Mouse (Mus musculus) heart, postnatal 4 days (tissue): ENCODE data around the gene Pip4k2c. TPM values are rescaled to one million over a fixed set of nuclear protein-coding genes. Genes with fewer than 3 reads are reported as not detected.

ENCODE experiments used
- DNase-seq: peaks from one replicate; pipeline ENCODE4 v3.0.0; 2021
- total RNA-seq, 2 experiments: library from RNA; stranded (reverse); gene quantifications; 2 replicates each; pipeline ENCODE4 v1.2.3; 2021

Gene Pip4k2c
- total RNA-seq = 10 to 100 TPM; 25.7 to 26.6 TPM

DNA sequence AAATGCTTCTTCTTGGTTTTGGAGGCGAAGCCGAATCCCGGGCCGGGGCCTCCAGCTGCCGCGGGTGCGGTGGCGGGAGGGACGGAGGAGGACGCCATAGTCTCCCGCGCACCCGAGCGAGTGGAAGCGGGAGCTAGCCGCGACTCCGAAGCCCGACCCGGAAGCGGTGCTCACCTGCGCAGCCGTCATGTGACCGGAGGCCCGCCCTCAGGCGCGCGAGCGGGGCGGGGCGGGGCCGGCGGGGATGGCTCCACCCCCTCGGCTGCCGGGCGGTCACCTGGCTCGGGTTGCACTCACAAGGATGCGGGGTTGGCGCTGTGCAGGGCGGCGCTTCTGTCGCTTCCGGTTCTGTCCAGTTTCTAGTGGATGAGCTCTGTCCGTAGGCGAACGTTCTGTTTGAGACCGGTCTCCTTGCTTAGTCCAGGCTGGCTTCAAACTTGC, at the start of gene Pip4k2c:
Gene Pip4k2c (minus strand): TSS at position 172 of the 441 bp plus-strand sequence.
- peak; percentile 89 for DNase-seq

DNA sequence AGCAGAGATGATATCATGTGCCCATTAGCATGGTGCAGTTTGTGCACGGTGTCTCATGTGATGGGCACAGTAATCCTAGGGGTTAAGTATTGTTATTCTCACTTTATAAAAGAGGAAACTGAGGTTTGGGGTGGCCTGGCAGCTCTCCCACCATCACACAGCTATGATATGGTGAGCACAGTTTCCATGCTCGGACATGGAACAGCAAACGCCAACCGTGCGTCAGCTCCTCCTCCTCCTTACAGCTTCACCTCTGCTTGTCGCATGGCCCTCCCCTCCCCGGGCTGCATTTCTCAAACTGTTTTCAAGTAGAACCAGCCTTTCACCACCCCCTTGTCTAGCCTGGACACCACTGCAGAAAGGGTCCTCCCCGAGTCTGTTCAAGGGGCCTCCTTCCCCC, 47.1 kb upstream of the Pip4k2c start:
- no peak for DNase-seq

DNA sequence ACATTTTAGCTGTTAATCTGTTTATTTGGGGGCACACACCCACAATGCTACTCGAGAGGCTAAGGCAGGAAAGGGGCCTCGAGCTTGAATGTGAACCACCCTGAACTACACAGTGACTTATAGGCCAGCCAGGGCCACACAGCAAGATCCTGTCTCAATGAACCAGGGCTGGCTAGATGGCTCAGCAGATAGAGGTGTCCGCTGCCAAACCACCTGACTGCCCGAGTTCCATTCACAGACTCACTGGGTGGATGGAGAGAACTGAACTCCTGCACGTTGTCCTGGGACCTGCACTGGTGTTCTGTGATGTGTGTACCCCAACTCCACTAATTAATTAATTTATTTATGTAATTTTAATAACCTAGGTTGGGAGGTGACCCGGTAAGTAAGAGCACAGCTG, 46.4 kb upstream of the Pip4k2c start:
- DNase-seq = no peak

DNA sequence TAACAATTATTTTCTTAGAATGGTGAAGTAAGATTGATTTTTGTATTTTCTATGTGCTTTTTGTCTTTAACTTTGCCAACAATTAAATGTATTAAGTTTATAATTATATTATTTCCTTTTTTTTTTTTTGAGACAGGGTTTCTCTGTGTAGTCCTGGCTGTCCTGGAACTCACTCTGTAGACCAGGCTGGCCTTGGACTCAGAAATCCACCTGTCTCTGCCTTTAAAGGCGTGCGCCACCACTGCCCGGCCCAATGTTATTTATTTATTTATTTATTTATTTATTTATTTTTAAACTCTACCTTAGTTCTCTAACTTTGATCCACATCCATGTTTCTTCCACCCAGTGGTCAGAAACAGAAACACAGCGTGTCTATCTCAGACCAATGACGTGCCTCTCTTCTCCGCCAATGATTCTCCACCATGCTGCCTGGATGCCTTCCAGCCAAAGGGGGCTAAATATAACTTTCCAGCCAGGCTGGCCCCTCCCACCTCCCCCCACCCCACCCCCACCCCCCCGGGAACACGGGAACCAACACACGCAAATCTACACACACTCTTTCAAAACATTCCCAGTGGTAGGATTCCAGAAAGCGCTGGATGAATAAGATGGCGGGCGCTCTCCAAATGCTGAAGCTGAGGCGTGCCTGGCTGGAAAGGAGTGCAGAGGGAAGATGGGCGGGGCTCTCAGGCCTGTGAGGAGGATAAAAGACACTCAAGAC, 44.4 kb upstream of the Pip4k2c start:
- peak; percentile 89 for DNase-seq

DNA sequence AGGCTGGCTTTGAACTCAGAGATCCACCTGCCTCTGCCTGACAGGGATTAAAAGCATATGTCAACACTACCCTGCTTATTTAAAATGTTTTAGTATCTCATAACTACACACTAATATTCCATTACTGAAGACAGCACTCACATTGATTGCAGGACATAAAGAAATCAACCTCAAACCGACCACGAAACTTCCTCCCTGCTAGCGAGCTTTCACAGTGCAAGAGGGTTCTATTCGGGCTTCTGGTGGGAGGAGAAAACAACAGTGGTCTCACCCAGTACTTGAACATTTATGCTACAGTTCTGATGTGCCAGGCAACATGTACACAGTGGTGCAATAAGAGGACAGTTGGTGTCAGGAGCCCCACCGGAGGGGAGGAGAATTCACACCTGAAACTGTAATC, 39.4 kb upstream of the Pip4k2c start:
- no peak for DNase-seq

GRCm38 (mm10) chr10:127238241-127238824, 26.9 kb upstream of the Pip4k2c start:
- DNase-seq = no peak

GRCm38 (mm10) chr10:127236541-127236940, 25.2 kb upstream of the Pip4k2c start:
- DNase-seq = no peak

GRCm38 (mm10) chr10:127233141-127233540, 21.8 kb upstream of the Pip4k2c start:
- DNase-seq = no peak

DNA sequence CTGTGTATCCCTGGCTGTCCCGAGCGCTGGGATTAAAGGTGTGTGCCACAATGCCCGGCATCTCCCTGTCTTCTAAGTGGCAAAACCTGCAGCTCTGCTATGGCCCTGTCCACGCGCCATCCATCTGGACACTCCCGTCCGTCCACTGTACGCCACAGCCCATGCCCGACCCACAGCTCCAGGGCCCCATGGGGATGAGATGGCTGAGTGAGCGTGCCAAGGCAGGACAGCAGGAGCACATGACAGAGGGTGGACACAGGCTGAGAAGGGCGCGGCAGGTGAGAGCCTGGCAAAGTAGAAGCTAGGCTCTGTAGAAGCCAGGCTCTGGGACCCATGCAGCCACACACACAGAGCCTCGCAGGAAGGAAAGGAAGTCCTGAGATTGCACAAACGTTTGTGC, 20.4 kb upstream of the Pip4k2c start:
- DNase-seq = no peak

- DNase-seq = no peak
Observed at GRCm38 (mm10) chr10:127230693-127231092, 19.3 kb upstream of the Pip4k2c start.

DNA sequence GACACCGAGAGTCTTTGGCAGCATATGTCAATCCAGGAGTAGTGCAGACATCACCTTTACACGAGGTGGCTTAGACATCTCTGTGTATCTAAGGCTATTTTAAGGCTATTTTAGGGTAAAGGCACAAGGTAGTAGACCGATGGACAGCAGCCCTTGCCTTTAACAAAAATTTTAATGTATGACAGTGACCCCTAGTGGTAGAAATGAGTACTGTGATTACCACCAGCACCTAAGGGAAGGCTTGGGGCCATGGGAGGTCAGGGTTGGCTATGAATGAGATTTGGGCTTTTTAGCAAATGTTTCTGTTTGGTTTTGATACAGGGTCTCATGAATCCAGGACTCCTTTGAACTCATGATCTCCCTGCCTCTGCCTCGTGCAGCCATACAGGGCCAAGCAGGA, 17.5 kb upstream of the Pip4k2c start:
- DNase-seq = peak; percentile 49

GRCm38 (mm10) chr10:127227163-127227562, 15.8 kb upstream of the Pip4k2c start:
- no peak for DNase-seq

DNA sequence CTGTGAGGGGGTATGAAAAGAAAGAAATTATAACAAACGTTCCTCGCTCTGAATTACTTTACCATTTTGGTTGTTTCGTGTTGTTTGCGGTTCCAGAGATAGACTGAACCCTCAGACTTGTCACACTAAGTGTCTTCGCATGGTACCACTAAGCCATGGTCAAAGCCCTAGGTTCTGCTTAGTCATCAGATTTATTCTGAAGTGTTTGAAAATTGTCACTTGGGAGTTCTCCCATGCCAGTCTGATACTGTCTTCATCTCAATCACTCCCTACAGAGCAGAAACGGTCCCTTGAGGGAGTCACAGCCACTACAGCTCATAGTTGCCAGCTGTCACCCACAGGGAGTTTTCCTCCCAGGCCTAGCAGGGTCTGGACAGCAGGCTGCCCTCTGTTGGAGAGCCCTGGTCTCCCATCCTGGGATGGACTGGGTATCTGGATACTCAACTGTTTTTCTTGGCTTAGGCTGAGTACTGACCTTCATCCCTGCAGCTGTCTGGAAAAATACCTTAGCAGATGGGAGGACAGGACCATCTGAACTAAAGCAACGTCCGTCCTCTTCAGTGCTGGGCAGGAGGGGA, 15.0 kb upstream of the Pip4k2c start:
- peak; percentile 26 for DNase-seq

GRCm38 (mm10) chr10:127225732-127226131, 14.3 kb upstream of the Pip4k2c start:
- DNase-seq = no peak

DNA sequence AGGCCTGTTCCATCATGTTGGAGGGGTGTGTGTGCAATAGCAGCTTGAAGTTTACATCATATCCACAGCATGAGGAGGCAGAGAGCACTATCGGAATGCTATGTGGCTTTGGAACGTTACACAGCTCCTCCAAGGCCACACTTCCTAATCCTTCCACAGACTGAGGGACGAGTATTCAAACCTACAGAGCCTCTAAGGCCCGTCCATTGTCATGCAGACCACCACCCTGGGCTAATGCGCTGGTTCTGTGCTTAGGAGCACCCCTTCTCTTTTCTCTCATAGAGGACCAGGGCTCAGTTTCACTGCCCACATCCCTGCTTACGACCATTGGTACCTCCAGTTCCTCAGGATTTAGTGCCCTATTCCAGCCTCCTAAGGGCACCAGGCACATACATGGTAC, 13.8 kb upstream of the Pip4k2c start:
- DNase-seq = no peak

DNA sequence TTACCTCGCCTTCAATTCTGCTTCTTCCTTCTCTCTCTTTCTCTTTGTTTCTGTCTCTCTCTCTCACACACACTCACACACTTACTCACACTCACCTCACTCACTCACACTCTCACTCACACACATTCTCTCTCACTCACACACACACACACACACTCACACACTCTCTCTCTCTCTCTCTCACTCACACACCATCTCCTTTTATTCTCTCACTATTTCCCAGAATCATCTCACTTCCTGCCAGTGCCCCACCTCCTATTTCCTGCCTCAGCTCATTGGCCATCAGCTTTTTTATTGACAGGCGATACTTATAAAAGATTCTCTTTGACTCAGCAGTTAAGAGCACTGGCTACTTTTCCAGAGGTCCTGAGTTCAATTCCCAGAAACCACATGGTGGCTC, 7.0 kb upstream of the Pip4k2c start:
- no peak for DNase-seq

- no peak for DNase-seq
Observed at GRCm38 (mm10) chr10:127217177-127217576, 5.8 kb upstream of the Pip4k2c start.

DNA sequence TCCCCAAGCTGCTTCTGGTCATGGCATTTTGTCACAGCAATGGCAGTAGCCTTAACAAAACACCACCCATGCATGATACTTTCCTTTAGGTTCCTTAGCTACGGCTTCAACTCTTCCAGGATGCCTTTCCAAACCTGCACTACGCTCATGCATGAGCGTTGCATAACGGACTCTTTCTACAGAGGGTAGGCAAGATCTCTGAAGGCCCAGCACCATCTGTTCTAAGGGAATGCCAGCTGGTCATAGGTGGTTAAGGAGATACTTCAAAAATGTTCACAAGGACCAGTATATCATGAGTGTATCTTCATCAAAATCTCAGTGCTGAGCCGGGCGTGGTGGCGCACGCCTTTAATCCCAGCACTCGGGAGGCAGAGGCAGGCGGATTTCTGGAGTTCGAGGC, 5.1 kb upstream of the Pip4k2c start:
- DNase-seq = no peak

- no peak for DNase-seq
Observed at GRCm38 (mm10) chr10:127214422-127214803, 3.0 kb upstream of the Pip4k2c start.

GRCm38 (mm10) chr10:127213704-127214421, 2.5 kb upstream of the Pip4k2c start:
- DNase-seq = no peak

GRCm38 (mm10) chr10:127213272-127213671, 1.9 kb upstream of the Pip4k2c start:
- no peak for DNase-seq

GRCm38 (mm10) chr10:127210961-127211405, 402 bp downstream of the Pip4k2c start:
- DNase-seq = peak; percentile 39

GRCm38 (mm10) chr10:127209928-127210570, 1.3 kb downstream of the Pip4k2c start:
- DNase-seq = no peak
